Mouse (Mus musculus) olfactory bulb, adult 2 months (tissue): ENCODE measurements at regions not wholly inside any gene's neighbourhood (a gene's known extent, or its start where the extent isn't known, plus 50 kb on each side); places are given as distances from the start of the nearest gene placed in this dataset.

Experiments used
- CTCF ChIP-seq: fragments of 200-500 bp; IDR thresholded peaks from 2 replicates; pipeline ENCODE4 v1.5.1; 2012; ENCODE audit warnings: low read depth, mild to moderate bottlenecking, low read length, moderate library complexity; ENCODE audit not compliant: insufficient read depth
- POLR2A ChIP-seq: fragments of 200-500 bp; IDR thresholded peaks from 2 replicates; pipeline ENCODE4 v1.6.1; 2012; ENCODE audit warnings: mild to moderate bottlenecking, low read depth, low read length, moderate library complexity; ENCODE audit not compliant: insufficient read depth

DNA sequence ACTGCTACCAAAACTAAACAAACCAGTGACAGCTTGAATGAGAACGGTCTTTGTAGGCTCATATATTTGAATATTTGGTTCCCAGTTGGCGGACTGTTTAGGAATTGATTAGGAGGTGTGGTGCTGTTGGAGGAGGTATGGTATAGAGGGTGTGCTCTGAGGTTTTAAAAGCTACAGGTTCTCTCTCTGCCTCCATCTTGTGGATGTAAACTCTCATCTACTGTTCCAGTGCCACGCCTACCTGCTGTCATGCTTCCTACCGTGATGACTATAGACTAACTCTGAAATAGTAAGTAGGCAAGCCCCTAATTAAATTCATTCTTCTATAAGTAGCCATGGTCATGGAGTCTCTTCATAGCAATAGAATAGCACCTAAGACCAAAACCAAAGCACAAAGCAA lies 181.2 kb upstream of the Nrip1 start:
- TF ChIP-seq CTCF (no peak), POLR2A (no peak)
